Mouse (Mus musculus): ENCODE measurements around the gene Tmem136.

Gene Tmem136

GRCm38 (mm10) chr9:43107555-43107954 lies 8.8 kb downstream of the Tmem136 start:
- DNase-seq: no peak

- peak; percentile 52 for DNase-seq
Observed at GRCm38 (mm10) chr9:43107187-43107517, 9.2 kb downstream of the Tmem136 start, which contains the start of gene Arhgef12. Gene Arhgef12, minus strand, starts transcription at chr9:43107239.

GRCm38 (mm10) chr9:43106426-43107186 lies 9.8 kb downstream of the Tmem136 start:
- DNase-seq: no peak

GRCm38 (mm10) chr9:43105664-43106361 lies 10.6 kb downstream of the Tmem136 start:
- DNase-seq: peak; percentile 89

GRCm38 (mm10) chr9:43104873-43105663 lies 11.3 kb downstream of the Tmem136 start:
- peak; percentile 23 for DNase-seq

GRCm38 (mm10) chr9:43104526-43104872 lies 11.9 kb downstream of the Tmem136 start:
- DNase-seq: no peak

GRCm38 (mm10) chr9:43103675-43104299 lies 12.6 kb downstream of the Tmem136 start:
- DNase-seq: no peak

GRCm38 (mm10) chr9:43102931-43103330 lies 13.4 kb downstream of the Tmem136 start:
- DNase-seq: no peak

- no peak for DNase-seq
Observed at GRCm38 (mm10) chr9:43101936-43102595, 14.3 kb downstream of the Tmem136 start.

- no peak for DNase-seq
Observed at GRCm38 (mm10) chr9:43098922-43099321, 17.4 kb downstream of the Tmem136 start.

GRCm38 (mm10) chr9:43097801-43098557 lies 18.4 kb downstream of the Tmem136 start:
- no peak for DNase-seq

- DNase-seq: no peak
Observed at GRCm38 (mm10) chr9:43096337-43096736, 20.0 kb downstream of the Tmem136 start.

- no peak for DNase-seq
Observed at GRCm38 (mm10) chr9:43094828-43095227, 21.5 kb downstream of the Tmem136 start.

- no peak for DNase-seq
Observed at GRCm38 (mm10) chr9:43093803-43094202, 22.6 kb downstream of the Tmem136 start.

GRCm38 (mm10) chr9:43085686-43086285 lies 30.6 kb downstream of the Tmem136 start:
- no peak for DNase-seq

GRCm38 (mm10) chr9:43084496-43085362 lies 31.6 kb downstream of the Tmem136 start:
- no peak for DNase-seq

- no peak for DNase-seq
Observed at GRCm38 (mm10) chr9:43083441-43084055, 32.8 kb downstream of the Tmem136 start.

GRCm38 (mm10) chr9:43078711-43079110 lies 37.7 kb downstream of the Tmem136 start:
- DNase-seq: no peak

- DNase-seq: no peak
Observed at GRCm38 (mm10) chr9:43076163-43076562, 40.2 kb downstream of the Tmem136 start.

- DNase-seq: no peak
Observed at GRCm38 (mm10) chr9:43074611-43075010, 41.8 kb downstream of the Tmem136 start.
